Mouse (Mus musculus) cortical plate, adult 2 months (tissue): ENCODE measurements around the gene Epha6.

ENCODE experiments used
- CTCF ChIP-seq: fragments of 200-500 bp; IDR thresholded peaks from 2 replicates; pipeline ENCODE4 v1.5.1; 2011; ENCODE audit warnings: mild to moderate bottlenecking, control low read depth, low read length; ENCODE audit not compliant: insufficient read depth; ENCODE audit errors: extremely low read depth
- POLR2A ChIP-seq: fragments of 200-500 bp; IDR thresholded peaks from 2 replicates; pipeline ENCODE4 v1.6.1; 2011; ENCODE audit warnings: mild to moderate bottlenecking, low read length, control low read depth; ENCODE audit not compliant: insufficient read depth; ENCODE audit errors: extremely low read depth

DNA sequence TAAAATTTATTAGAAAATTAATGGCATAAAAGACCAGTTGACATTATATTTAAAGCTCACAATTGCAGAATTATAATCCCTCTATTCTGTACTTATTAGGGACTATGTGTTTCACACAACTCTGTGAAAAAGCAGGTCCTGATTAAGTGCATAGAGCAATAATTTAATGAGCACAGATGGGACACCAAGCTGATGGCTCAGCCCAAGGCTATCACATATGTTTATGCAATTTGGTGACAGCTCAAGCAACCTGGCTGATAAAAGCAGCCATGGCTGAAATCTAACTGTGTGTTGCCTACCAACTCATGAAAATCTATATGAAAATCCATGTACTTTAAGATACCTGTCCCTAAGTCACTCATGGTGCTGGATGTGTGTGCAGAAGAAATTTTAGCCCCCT is 46.4 kb upstream of the Epha6 start:
- no peak for TF ChIP-seq POLR2A
- TF ChIP-seq CTCF = no peak
